Mouse (Mus musculus) liver, embryonic 12.5 days (tissue): ENCODE results near the gene Kdm6b. TPM values are rescaled to one million over a fixed set of nuclear protein-coding genes. Genes with fewer than 3 reads are reported as not detected.

Experiments
- ATAC-seq: fragments of 200-750 bp; cut with Nextera tagmentation; 2 replicates; pipeline ENCODE4 v1.8.0; 2017; ENCODE audit warnings: moderate number of reproducible peaks, mild to moderate bottlenecking, moderate library complexity
- H3K27ac ChIP-seq: fragments of 300-500 bp; sonication (generic); 2 replicates; pipeline ENCODE4 v1.5.1; 2016; ENCODE audit warnings: mild to moderate bottlenecking
- H3K27me3 ChIP-seq: fragments of 300-500 bp; sonication (generic); replicated peaks from 2 replicates; pipeline ENCODE4 v1.6.1; 2016; ENCODE audit warnings: mild to moderate bottlenecking, moderate library complexity
- H3K36me3 ChIP-seq: fragments of 300-500 bp; sonication (generic); 2 replicates; pipeline ENCODE4 v1.6.1; 2016; ENCODE audit warnings: mild to moderate bottlenecking, moderate library complexity
- H3K4me1 ChIP-seq: fragments of 300-500 bp; sonication (generic); 2 replicates; pipeline ENCODE4 v1.6.1; 2016
- H3K4me2 ChIP-seq: fragments of 300-500 bp; sonication (generic); 2 replicates; pipeline ENCODE4 v1.6.1; 2016; ENCODE audit warnings: mild to moderate bottlenecking, moderate library complexity
- H3K4me3 ChIP-seq: fragments of 300-500 bp; sonication (generic); 2 replicates; pipeline ENCODE4 v1.5.1; 2016; ENCODE audit warnings: mild to moderate bottlenecking, moderate library complexity
- H3K9ac ChIP-seq: fragments of 300-500 bp; sonication (generic); 2 replicates; pipeline ENCODE4 v1.6.1; 2016; ENCODE audit warnings: mild to moderate bottlenecking, moderate library complexity
- H3K9me3 ChIP-seq: fragments of 300-500 bp; sonication (generic); replicated peaks from 2 replicates; pipeline ENCODE4 v1.6.1; 2016; ENCODE audit warnings: mild to moderate bottlenecking, moderate library complexity
- WGBS: fragments of 180-500 bp; shearing (Covaris S2); methylation state at CpG from one replicate; pipeline ENCODE4 v1.1.7; 2016; ENCODE audit not compliant: insufficient replicate concordance; 5-methylcytosine and 5-hydroxymethylcytosine counted together
- polyA plus RNA-seq: library from polyadenylated mRNA; unstranded; fragments of >200 nt; fragmentation: Nextera tagmentation; extraction: Ambion mirVana; gene quantifications from 2 replicates; pipeline ENCODE4 v1.2.1, GENCODE M21; 2016

Gene Kdm6b
- polyA plus RNA-seq, 1 experiment from 2014 or later = 7.1 TPM

- no peak overlapping the region for H3K4me2 ChIP-seq
- H3K4me3 ChIP-seq = no peak overlapping the region
- ATAC-seq = no peak
- H3K27ac ChIP-seq = no peak overlapping the region
- H3K27me3 ChIP-seq = peaks cover 34% of the 10 kb centered on the region
- no peaks in the 10 kb centered on the region for H3K9me3 ChIP-seq
- H3K36me3 ChIP-seq = no peaks in the 10 kb centered on the region
- 76% methylated on average over 15 of the region's 15 CpGs for WGBS
- peaks cover 24% of the 10 kb centered on the region for H3K4me1 ChIP-seq
- H3K9ac ChIP-seq = no peak overlapping the region
Measured at GRCm38 (mm10) chr11:69430631-69431030, 17.2 kb upstream of the Kdm6b start.

GRCm38 (mm10) chr11:69429313-69429712, 15.8 kb upstream of the Kdm6b start:
- Histone ChIP-seq H3K4me2 (no peak overlapping the region), H3K27ac (no peak overlapping the region), H3K27me3 (peaks cover 23% of the 10 kb centered on the region), H3K4me1 (peaks cover 32% of the 10 kb centered on the region), H3K9ac (no peak overlapping the region), H3K9me3 (no peaks in the 10 kb centered on the region), H3K4me3 (no peak overlapping the region), H3K36me3 (no peaks in the 10 kb centered on the region)
- WGBS = 24% methylated on average over 2 of the region's 2 CpGs
- ATAC-seq = no peak

GRCm38 (mm10) chr11:69428751-69429150, 15.3 kb upstream of the Kdm6b start:
- WGBS = 21% methylated on average over 4 of the region's 4 CpGs
- H3K9me3 ChIP-seq = no peaks in the 10 kb centered on the region
- H3K27ac ChIP-seq = no peak overlapping the region
- peaks cover 20% of the 10 kb centered on the region for H3K27me3 ChIP-seq
- peaks cover 37% of the 10 kb centered on the region for H3K4me1 ChIP-seq
- H3K4me3 ChIP-seq = no peak overlapping the region
- no peak overlapping the region for H3K9ac ChIP-seq
- no peaks in the 10 kb centered on the region for H3K36me3 ChIP-seq
- no peak overlapping the region for H3K4me2 ChIP-seq
- ATAC-seq = no peak

DNA sequence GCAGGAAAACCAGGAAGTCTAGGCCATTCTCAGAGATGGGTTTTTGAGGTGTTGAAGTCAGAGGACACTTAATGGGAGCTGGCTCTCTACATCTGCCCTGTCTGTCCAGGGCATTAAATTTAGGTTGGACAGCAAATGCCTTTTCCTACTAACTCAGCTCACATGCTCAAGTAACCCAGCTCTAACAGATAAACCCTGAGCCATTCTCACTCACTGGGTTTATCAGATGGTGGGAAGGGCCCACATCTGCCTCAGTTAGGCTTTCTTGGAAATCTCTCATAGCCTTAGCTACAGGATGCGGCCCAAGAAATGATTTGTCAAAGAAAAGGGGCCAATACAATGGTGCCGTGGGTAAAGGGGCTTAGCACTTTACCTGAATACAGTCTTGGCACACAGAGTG, 12.8 kb upstream of the Kdm6b start:
- ATAC-seq = peak; percentile 57; the same call in 1 of the 2 replicates
- no peak overlapping the region for H3K9ac ChIP-seq
- 32% methylated on average over 2 of the region's 2 CpGs for WGBS

GRCm38 (mm10) chr11:69423885-69424284, 10.4 kb upstream of the Kdm6b start:
- 25% methylated on average over 6 of the region's 6 CpGs for WGBS
- ATAC-seq = no peak
- Histone ChIP-seq H3K9ac (no peak overlapping the region; the same call in 1 of the 2 replicates), H3K4me3 (no peak overlapping the region), H3K27me3 (peaks cover 33% of the 10 kb centered on the region), H3K4me1 (peaks cover 66% of the 10 kb centered on the region), H3K9me3 (no peaks in the 10 kb centered on the region), H3K36me3 (no peaks in the 10 kb centered on the region), H3K27ac (no peak overlapping the region), H3K4me2 (no peak overlapping the region)

More for the DNA sequence above, 12.8 kb upstream of the Kdm6b start:
- Histone ChIP-seq H3K4me3 (no peak overlapping the region), H3K9me3 (no peaks in the 10 kb centered on the region), H3K27ac (0 out of 2 replicates have a peak overlapping the region, but pooled peaks have one; percentile 42), H3K27me3 (peaks cover 31% of the 10 kb centered on the region), H3K36me3 (no peaks in the 10 kb centered on the region), H3K4me1 (peaks cover 49% of the 10 kb centered on the region), H3K4me2 (no peak overlapping the region)

- 75% methylated on average over 10 of the region's 10 CpGs for WGBS
- Histone ChIP-seq H3K4me2 (no peak overlapping the region), H3K4me3 (no peak overlapping the region), H3K27ac (no peak overlapping the region), H3K9ac (no peak overlapping the region), H3K36me3 (no peaks in the 10 kb centered on the region), H3K4me1 (peaks cover 71% of the 10 kb centered on the region), H3K27me3 (peaks cover 33% of the 10 kb centered on the region), H3K9me3 (no peaks in the 10 kb centered on the region)
- ATAC-seq = no peak
Measured at GRCm38 (mm10) chr11:69422842-69423241, 9.4 kb upstream of the Kdm6b start.

DNA sequence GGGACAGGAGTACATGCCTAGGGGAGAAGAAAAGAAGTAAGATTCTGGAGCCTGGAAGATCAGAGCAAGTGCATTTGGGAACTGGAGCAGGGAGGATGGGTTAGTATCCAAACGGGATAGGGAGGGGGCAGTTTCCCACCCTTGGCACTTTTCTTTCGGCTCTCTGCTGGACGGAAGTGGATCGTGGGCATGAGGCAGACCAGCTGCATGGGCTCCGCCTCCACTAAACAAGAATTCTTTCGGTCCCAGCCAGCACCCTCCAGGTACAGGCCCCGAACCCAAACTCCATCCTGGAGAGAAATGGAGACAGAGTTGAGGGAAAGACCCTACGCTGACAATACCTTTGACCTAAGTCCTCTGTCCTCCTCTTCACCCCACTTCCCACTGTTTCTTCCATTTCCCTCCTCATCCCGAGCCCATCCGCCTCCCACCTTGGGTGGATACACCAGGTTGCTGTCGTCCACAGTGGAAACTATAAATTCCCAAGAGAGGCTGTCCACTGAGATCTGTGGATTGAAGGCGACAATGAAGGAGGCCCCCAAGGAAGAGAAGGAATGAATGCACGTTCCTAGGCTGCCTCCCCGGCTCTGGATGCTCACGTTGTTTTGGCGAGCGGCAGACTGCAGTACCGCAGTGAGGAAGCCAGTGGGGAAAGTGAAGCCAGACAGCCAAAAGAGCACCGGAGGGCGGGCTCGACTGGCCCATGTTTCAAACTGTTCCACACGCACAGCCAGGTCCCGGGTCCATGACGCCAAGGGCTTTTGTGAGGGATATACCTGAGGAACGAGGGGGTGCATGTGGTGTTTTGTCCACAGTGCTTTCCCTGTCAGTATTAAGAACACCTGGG, 7.9 kb upstream of the Kdm6b start:
- Histone ChIP-seq H3K4me1 (peaks cover 80% of the 10 kb centered on the region), H3K4me2 (peak overlapping the region; percentile 100), H3K9me3 (no peaks in the 10 kb centered on the region), H3K27me3 (peaks cover 42% of the 10 kb centered on the region), H3K27ac (no peak overlapping the region), H3K36me3 (no peaks in the 10 kb centered on the region), H3K4me3 (0 out of 2 replicates have a peak overlapping the region, but pooled peaks have one; percentile 60), H3K9ac (no peak overlapping the region)
- no peak for ATAC-seq
- WGBS = 29% methylated on average over 25 of the region's 25 CpGs

- 14% methylated on average over 10 of the region's 10 CpGs for WGBS
- Histone ChIP-seq H3K4me2 (peak overlapping the region; percentile 100), H3K27me3 (peaks cover 49% of the 10 kb centered on the region)
Measured at GRCm38 (mm10) chr11:69420554-69421000, 7.1 kb upstream of the Kdm6b start.

DNA sequence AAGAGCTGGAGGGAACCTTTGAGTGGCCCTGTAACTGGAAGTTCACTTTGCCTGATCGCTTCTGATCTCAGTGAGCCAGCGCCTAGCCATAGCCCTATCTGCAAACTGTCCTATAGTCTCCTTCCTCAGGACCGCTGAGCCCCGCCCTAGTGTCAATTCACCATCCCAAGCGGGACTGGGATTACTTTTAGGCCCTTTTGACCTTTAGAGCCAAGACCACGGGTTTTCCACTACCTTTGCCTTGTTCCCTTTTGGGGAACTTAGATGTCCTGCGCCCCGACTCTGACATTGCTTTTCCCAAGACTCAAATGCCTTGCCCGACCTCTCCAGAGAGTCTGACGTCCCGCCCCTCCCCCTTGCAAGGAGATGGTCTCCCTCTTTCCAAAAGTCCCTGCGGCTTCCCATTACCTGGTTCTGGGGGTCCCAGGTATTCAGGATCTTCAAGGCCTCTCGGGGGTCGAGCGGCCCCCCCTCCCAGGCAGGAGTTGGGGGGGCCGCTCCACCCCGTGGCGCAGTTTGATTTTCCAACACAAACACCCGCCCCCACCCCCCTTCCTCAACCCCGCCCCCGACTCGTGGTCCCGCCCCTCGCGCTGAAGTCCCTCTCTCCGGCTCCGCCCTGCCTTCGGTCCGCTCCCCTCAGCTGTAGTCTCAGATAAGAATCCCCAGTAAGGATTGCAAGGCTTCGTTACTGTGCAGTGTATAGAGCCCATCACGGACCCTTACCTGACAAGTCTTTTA, 6.5 kb upstream of the Kdm6b start:
- H3K36me3 ChIP-seq = no peaks in the 10 kb centered on the region
- under 1% methylated on average over 30 of the region's 31 CpGs for WGBS
- no peaks in the 10 kb centered on the region for H3K9me3 ChIP-seq
- peak overlapping the region; percentile 60 for H3K4me3 ChIP-seq
- peak overlapping the region; percentile 63 for H3K9ac ChIP-seq
- H3K27me3 ChIP-seq = peaks cover 50% of the 10 kb centered on the region
- H3K4me2 ChIP-seq = peak overlapping the region; percentile 100
- ATAC-seq = peak; percentile 73
- peak overlapping the region; percentile 83 for H3K27ac ChIP-seq
- H3K4me1 ChIP-seq = peaks cover 84% of the 10 kb centered on the region

More at GRCm38 (mm10) chr11:69420554-69421000, 7.1 kb upstream of the Kdm6b start:
- Histone ChIP-seq H3K4me1 (peaks cover 80% of the 10 kb centered on the region), H3K36me3 (no peaks in the 10 kb centered on the region), H3K9me3 (no peaks in the 10 kb centered on the region), H3K27ac (peak overlapping the region; percentile 83; the same call in 1 of the 2 replicates), H3K4me3 (peak overlapping the region; percentile 60), H3K9ac (no peak overlapping the region; the same call in 1 of the 2 replicates)
- no peak for ATAC-seq

DNA sequence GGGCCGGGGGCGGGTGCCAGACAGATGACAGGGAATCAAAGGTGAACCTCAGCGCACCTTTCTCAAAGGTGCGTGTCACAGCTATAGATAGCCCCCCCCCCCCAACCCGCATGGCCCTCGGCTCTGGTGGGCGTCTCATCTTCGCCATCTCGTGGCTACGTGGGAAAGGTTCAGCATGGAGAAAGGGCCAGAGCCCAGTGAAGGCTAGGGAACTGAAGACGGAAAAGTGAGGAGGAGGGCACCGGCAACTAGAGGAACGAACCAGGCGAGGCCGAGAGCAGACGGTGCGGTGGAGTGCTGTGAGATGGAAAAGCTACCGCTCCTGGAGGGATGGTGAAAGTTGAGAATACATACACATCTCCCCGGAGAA, 6.0 kb upstream of the Kdm6b start:
- Histone ChIP-seq H3K4me3 (peak overlapping the region; percentile 60), H3K9ac (peak overlapping the region; percentile 63), H3K4me2 (peak overlapping the region; percentile 100), H3K4me1 (peaks cover 86% of the 10 kb centered on the region), H3K9me3 (no peaks in the 10 kb centered on the region), H3K27me3 (peaks cover 50% of the 10 kb centered on the region), H3K27ac (peak overlapping the region; percentile 83), H3K36me3 (no peaks in the 10 kb centered on the region)
- WGBS = under 1% methylated on average over 19 of the region's 19 CpGs
- ATAC-seq = no peak

DNA sequence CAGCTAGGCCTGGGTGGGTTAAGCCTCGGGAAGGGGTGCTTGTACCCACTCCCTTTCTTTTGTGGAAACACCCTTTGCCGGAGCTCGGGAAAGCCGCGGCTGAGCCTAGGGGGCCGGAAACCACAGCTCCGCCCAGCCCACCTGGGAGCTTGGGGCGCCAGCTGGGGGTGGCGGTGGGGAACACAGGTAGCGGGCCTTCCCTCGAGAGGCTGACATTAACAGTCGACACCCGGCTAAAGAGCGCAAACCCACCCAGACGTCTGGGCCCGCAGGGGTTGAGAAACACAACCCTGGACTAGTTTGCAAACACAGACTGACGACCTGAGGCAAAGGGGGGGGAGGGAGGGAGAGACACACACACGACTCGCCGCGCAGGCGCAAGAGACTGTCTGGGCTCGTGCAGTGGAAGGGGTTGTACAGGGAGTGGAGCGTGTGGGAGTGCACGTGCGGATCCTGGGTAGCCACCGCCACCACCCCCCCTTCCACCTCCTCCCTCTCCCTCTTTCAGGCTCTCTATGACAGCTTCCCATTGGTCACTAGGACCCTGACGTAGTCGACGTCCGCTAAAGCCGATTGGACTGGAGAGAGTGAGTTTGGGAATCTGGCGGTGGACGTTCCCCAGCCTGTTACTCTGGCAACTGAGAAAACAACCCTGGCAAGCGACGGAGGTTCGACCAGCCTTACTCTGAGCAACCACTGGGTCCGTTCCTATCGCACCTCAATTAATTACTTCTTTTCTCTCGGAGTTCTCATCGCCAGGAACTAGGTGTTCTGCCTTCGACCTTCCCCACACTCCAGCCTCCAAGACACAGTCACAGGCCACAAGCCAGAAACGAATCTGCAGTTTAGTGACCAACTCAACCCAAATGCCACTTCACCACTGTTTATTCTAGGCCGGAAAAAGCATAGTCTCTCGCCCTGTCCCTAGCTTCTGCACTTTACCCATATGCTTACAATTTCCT, 5.3 kb upstream of the Kdm6b start:
- under 1% methylated on average over 40 of the region's 45 CpGs for WGBS
- H3K4me1 ChIP-seq = peaks cover 86% of the 10 kb centered on the region
- H3K9ac ChIP-seq = peak overlapping the region; percentile 70
- peak overlapping the region; percentile 83 for H3K27ac ChIP-seq
- no peaks in the 10 kb centered on the region for H3K9me3 ChIP-seq
- peak overlapping the region; percentile 100 for H3K4me2 ChIP-seq
- H3K4me3 ChIP-seq = peak overlapping the region; percentile 60
- H3K36me3 ChIP-seq = no peaks in the 10 kb centered on the region
- H3K27me3 ChIP-seq = peaks cover 50% of the 10 kb centered on the region
- peak; percentile 80 for ATAC-seq
